Mouse (Mus musculus) mammary gland, adult 2 months (tissue): ENCODE results near the gene Gm45844. TPM values are rescaled to one million over a fixed set of nuclear protein-coding genes. Genes with fewer than 3 reads are reported as not detected.

Source experiments
- polyA plus RNA-seq: library from polyadenylated mRNA; depleted of rRNA; stranded (reverse); fragments of >200 nt; gene quantifications from 2 replicates; pipeline ENCODE4 v1.2.3, GENCODE M21; 2012; ENCODE audit warnings: low replicate concordance; rRNA removed

Gm45844 gene
- polyA plus RNA-seq = 2.2 and 2.3 TPM in 2 replicates

GRCm38 (mm10) chr7:7277966-7278567, at the start of gene Gm45844:
Gm45844 (minus strand) TSS chr7:7278289.

GRCm38 (mm10) chr7:7247228-7247627, 30.9 kb downstream of the Gm45844 start, which contains the start of gene Vmn2r29:
Vmn2r29 (minus strand) TSS chr7:7247328.

DNA sequence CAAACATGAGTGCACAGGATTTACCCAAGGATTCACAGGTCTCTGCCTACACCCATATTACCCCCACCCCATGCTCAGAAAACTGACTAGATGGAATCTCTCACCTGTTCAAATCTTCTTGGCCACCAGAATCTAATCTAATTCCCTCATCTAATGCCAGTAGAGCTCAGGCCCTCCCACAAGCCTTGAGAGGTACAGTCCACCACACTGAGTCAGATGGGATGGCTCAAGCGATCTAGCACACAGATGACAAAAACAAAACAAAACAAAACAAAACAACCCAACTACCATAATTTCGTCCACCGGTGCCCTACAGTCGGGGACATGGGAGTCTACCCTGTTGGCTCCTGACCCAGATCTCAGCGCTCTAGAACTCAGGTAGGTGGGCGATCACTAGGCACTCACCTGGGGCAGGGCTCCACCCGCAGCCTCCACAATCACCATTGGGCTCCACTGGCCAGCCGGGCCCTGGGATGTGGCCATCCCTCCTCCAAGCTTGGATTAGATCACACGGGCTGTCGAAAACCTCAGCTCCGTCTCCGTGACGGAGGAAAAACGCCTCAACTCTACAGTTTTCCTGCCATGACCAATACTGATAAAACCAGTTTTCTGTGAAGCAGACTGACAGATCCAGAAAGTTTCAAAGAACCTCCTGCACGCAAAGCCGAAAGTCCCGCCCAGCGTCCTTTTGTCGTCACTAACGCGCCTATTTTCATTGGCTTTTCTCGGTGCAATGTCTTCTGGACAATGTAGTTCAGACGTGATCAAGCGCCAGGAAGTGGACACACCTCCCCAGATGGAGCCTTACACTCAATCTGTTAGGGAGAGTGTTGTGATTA, 68.6 kb downstream of the Gm45844 start, which contains the start of gene Zfp772:
Gene Zfp772 (minus strand): TSS at position 686 of the 839 bp plus-strand sequence.

DNA sequence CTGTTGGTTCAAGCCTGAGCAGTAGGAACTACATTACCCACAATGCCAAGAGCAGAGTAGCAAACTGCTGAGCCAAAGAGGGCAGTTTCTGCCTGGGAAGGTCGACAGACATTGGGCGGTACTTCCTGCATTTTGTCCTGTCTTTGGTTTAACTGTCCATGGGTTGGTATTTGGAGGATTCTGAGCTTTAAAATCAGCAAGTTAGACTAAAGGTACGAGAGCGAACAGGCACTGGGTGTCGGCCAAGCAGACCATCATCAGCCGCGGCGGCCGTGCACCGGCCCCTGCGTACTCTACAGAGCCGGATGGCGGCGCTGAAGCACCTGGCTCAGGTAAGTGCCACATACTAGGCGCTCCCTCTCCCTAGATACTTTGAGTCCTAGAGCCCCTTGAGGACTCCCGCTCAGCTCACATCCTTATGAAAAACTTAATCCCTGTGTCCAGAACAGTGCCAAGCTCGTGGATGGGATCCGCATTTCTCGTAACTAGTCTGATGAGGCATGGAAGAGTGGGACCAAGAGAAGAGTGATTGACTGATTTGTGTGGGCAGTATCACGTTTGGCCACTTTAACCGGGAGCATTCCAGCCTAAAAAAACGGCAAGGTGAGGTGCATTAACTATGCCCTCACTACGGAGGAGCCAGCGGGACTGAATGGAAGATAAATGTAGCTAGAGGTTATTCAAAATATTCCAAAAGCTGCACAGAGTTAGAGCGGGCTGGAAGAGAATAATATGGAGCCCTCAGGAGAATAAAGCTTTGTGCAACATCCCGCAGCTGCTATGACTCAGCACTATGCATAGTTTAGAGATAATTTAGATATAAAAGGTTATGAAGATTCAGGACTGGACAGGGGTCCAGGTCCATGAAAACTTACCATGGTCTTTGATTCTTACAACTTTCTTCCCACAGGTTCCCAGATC, 106.6 kb downstream of the Gm45844 start, which contains the start of gene Zfp418:
Gene Zfp418 (plus strand): TSS at position 104 of the 921 bp plus-strand sequence.

Other genes with a start within 250 kb of the Gm45844 start
- 5.3 and 9.4 TPM in 2 replicates for gene Zfp954, start 156.8 kb downstream of the Gm45844 start, polyA plus RNA-seq
- 0.20 and 0.37 TPM in 2 replicates for gene Zfp773, start 141.5 kb downstream of the Gm45844 start, polyA plus RNA-seq
- 0.43 and 1.1 TPM in 2 replicates for gene Zfp418, start 107.0 kb downstream of the Gm45844 start, polyA plus RNA-seq
- 0.74 and 2.7 TPM in 2 replicates for gene Zfp772, start 68.3 kb downstream of the Gm45844 start, polyA plus RNA-seq
- gene Vmn2r29, start 31.0 kb downstream of the Gm45844 start, polyA plus RNA-seq = 0.19 and 0.22 TPM in 2 replicates
- gene Clcn4, start 22.6 kb upstream of the Gm45844 start, polyA plus RNA-seq = 24.0 and 31.3 TPM in 2 replicates
- gene Vmn2r30, start 59.3 kb upstream of the Gm45844 start, polyA plus RNA-seq = not detected in 2 replicates
- not detected in 2 replicates for gene Gm45783, start 96.3 kb upstream of the Gm45844 start, polyA plus RNA-seq
- not detected in 2 replicates for gene Vmn2r31, start 121.4 kb upstream of the Gm45844 start, polyA plus RNA-seq
- gene Vmn2r32, start 201.7 kb upstream of the Gm45844 start, polyA plus RNA-seq = not detected in 2 replicates